Comparison of ENCODE assay signal across 11 mouse cellular contexts in genomic region chr19:7110875-7111274, GRCm38 (mm10). TPM values are rescaled to one million over a fixed set of nuclear protein-coding genes. Genes with fewer than 3 reads are reported as not detected.
DNase-seq lines count a peak whose midpoint lies in the region; ATAC-seq lines count a peak whose summit lies in the region.
"Had no signal": no experiment of that assay in that cellular context is flagged by ENCODE, and none has a peak within 500 bp of the region (broad histone marks: within the 10 kb centered on the region; RNA-seq: fewer than 3 reads in every experiment).

No protein-coding gene starts in this region.

- no peaks in the 10 kb centered on the region for H3K36me3 ChIP-seq in heart, embryonic 10.5 days
- no peaks in the 10 kb centered on the region for H3K36me3 ChIP-seq in lung, embryonic 16.5 days (ENCODE audit: control insufficient read depth, insufficient read depth, low read length)
- H3K36me3 ChIP-seq in limb, embryonic 15.5 days: no peaks in the 10 kb centered on the region
- H3K36me3 ChIP-seq: heart, embryonic 13.5 days had no signal

- H3K9me3 ChIP-seq in heart, embryonic 10.5 days: no peaks in the 10 kb centered on the region
- no peaks in the 10 kb centered on the region for H3K9me3 ChIP-seq in lung, embryonic 16.5 days (ENCODE audit: control insufficient read depth, low read length)
- H3K9me3 ChIP-seq in limb, embryonic 15.5 days: no peaks in the 10 kb centered on the region
- H3K9me3 ChIP-seq: heart, embryonic 13.5 days; megakaryocyte, embryonic 14.5 days had no signal

- no peak overlapping the region for H3K4me3 ChIP-seq in heart, embryonic 10.5 days
- no peak overlapping the region for H3K4me3 ChIP-seq in lung, embryonic 16.5 days (ENCODE audit: low read length)
- H3K4me3 ChIP-seq in limb, embryonic 15.5 days: no peak overlapping the region
- H3K4me3 ChIP-seq: heart, embryonic 13.5 days; megakaryocyte, embryonic 14.5 days had no signal

- intact Hi-C loops in heart, postnatal 10 days (cut with DNase I): no loop called here

- WGBS in heart, embryonic 10.5 days: 56% methylated on average over 6 of the region's 6 CpGs
- 37% methylated on average over 6 of the region's 6 CpGs for WGBS in lung, embryonic 16.5 days
- 29% methylated on average over 6 of the region's 6 CpGs for WGBS in limb, embryonic 15.5 days

- H3K27me3 ChIP-seq in heart, embryonic 10.5 days (ENCODE audit: insufficient read depth, poor library complexity, severe bottlenecking): peaks cover 46% of the 10 kb centered on the region
- no peaks in the 10 kb centered on the region for H3K27me3 ChIP-seq in lung, embryonic 16.5 days (ENCODE audit: control insufficient read depth, insufficient read depth, low read depth, low read length)
- H3K27me3 ChIP-seq in limb, embryonic 15.5 days: no peaks in the 10 kb centered on the region
- H3K27me3 ChIP-seq: heart, embryonic 13.5 days had no signal

- no peak for DNase-seq in heart, embryonic 10.5 days (ENCODE audit: low spot score)
- DNase-seq in heart, postnatal 10 days: no peak
- DNase-seq in lung, postnatal 25 days (ENCODE audit: low spot score): no peak
- DNase-seq in fat pad, adult 2 months (ENCODE audit: extremely low read depth, low read depth, low spot score): peak; percentile 43
- no peak for DNase-seq in right cerebral cortex, adult 2 months (ENCODE audit: low spot score in 2 of 2)
- DNase-seq in thymus, postnatal 25 days: no peak

- H3K27ac ChIP-seq in heart, embryonic 10.5 days: peak overlapping the region; percentile 63; the same call in 1 of the 2 replicates
- H3K27ac ChIP-seq in lung, embryonic 16.5 days (ENCODE audit: low read length): no peak overlapping the region
- H3K27ac ChIP-seq in limb, embryonic 15.5 days: 0 out of 2 replicates have a peak overlapping the region, but pooled peaks have one; percentile 24

- H3K9ac ChIP-seq in lung, embryonic 16.5 days (ENCODE audit: low read length): no peak overlapping the region
- H3K9ac ChIP-seq in limb, embryonic 15.5 days: no peak overlapping the region

- peak; percentile 50 for ATAC-seq in lung, embryonic 16.5 days (ENCODE audit: low read depth)
- no peak for ATAC-seq in limb, embryonic 15.5 days (ENCODE audit: insufficient number of reproducible peaks, low FRiP score, low TSS enrichment, low read depth)

- H3K4me2 ChIP-seq in lung, embryonic 16.5 days (ENCODE audit: low read depth, low read length): no peak overlapping the region
- H3K4me2 ChIP-seq in limb, embryonic 15.5 days: no peak overlapping the region
- H3K4me2 ChIP-seq: heart, embryonic 13.5 days had no signal

- peaks cover 56% of the 10 kb centered on the region for H3K4me1 ChIP-seq in heart, embryonic 10.5 days
- peaks cover 33% of the 10 kb centered on the region for H3K4me1 ChIP-seq in lung, embryonic 16.5 days (replicated peaks; ENCODE audit: control insufficient read depth, insufficient read depth, low read length)
- peaks cover 45% of the 10 kb centered on the region for H3K4me1 ChIP-seq in limb, embryonic 15.5 days

RNA-seq across cellular contexts. Expression of gene Flrt1, which starts 5.3 kb away (rescaled TPM):
- polyA plus RNA-seq in heart, embryonic 10.5 days (2016; fragmentation: Nextera tagmentation; extraction: Ambion mirVana): 0.53 and 1.0 TPM in 2 replicates
- total RNA-seq in heart, postnatal 10 days (2021): 1 to 10 TPM; 1.2 to 1.3 TPM
- polyA plus RNA-seq in lung, embryonic 16.5 days (2015; fragmentation: Nextera tagmentation; extraction: Ambion mirVana): 0.99 and 1.1 TPM in 2 replicates
- polyA plus RNA-seq in limb, embryonic 15.5 days (2015; fragmentation: Nextera tagmentation; extraction: Ambion mirVana): 5.6 and 5.8 TPM in 2 replicates
- total RNA-seq: CH12.LX had no signal

RNA-seq across cellular contexts. Expression of gene Macrod1, which starts 54.3 kb away (rescaled TPM):
- 8.0 and 12.4 TPM in 2 replicates for polyA plus RNA-seq in heart, embryonic 10.5 days (2016; fragmentation: Nextera tagmentation; extraction: Ambion mirVana)
- total RNA-seq in heart, postnatal 10 days (2021): 100 to 1,000 TPM; 168 to 172 TPM
- polyA plus RNA-seq in lung, embryonic 16.5 days (2015; fragmentation: Nextera tagmentation; extraction: Ambion mirVana): 15.3 and 17.6 TPM in 2 replicates
- 18.2 and 27.2 TPM in 2 replicates for polyA plus RNA-seq in limb, embryonic 15.5 days (2015; fragmentation: Nextera tagmentation; extraction: Ambion mirVana)
- total RNA-seq: CH12.LX had no signal
